Mouse (Mus musculus): Measurements from ENCODE around the gene Col11a2.

Gene Col11a2

DNA sequence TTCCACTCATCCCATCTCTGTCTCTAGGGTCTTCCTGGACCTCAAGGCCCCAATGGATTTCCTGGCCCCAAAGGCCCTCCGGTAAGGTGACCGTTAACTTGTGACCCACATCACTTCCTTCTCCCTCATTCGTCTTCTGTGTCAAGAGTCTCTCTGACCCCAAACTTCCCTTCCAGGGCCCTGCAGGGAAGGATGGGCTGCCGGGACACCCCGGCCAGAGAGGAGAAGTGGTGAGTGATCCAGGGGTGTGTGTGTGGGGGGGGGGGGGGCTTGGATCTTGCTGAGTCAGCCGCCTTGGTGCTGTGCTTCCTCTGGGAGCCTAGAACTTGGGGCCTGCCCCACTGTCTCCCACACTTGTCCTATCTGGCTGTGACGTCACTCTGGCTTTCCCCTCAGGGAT, 18.0 kb downstream of the Col11a2 start:
- no peak for DNase-seq (ENCODE audit: low spot score in 2 of 2)

DNA sequence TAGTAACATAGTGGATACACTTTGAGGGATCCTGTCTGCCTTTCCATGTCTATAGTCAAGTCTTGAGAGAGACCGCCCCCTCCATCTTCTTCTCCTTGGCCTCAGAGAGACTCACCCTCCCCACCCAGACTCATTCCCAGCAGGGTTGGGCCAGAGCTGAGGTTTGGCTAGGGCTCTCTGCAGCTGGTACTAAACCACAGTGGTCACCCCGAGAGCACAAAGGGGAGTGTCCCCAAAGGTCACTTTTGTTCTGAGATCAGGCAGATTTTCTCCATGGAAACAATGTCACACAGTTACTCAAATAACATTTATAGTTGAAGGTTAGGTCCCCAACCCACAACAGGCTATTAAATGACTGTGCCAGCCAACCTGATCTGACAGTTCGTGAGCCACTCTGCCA, 29.6 kb downstream of the Col11a2 start:
- no peak for DNase-seq (ENCODE audit: low spot score in 2 of 2)

DNA sequence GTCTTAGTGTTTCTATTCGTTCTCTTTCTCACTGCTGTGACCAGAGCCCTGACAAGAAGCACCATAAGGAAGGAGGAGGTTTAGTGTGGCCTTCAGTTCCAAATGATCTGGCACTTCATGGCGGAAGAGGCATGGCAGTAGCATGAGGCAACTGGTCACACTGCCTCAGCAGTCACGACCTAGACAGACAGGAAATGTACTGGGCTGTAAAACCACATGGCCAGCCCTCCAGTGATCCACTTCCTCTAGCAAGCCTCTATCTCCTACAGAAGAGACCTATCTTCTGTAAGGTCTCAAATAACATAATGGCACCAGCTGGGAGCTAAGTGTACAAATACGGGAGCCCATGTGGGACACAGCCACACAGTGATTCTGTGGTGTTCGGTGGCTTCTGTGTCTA, 32.9 kb downstream of the Col11a2 start:
- no peak for DNase-seq (ENCODE audit: low spot score in 2 of 2)

DNA sequence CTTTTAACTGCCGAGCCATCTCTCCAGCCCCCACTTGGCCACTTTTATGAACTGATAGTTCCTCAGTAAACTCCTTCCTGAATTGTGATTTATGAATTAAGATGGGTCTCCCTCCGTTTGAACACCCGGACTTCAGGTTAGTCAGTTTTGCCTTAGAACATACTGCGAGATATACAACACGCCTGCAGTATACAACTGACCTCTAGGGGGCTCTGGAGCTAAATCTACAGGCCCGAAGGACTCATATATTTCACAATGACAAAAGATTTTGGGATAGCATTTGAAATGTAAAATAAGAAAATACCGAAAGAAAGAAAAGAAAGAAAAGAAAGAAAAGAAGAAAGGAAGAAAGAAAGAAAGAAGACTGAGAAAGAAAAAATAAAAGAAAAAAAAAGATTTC, 36.0 kb downstream of the Col11a2 start:
- DNase-seq (ENCODE audit: low spot score in 2 of 2) = peak in 1 of 2 experiments; percentile 64

DNA sequence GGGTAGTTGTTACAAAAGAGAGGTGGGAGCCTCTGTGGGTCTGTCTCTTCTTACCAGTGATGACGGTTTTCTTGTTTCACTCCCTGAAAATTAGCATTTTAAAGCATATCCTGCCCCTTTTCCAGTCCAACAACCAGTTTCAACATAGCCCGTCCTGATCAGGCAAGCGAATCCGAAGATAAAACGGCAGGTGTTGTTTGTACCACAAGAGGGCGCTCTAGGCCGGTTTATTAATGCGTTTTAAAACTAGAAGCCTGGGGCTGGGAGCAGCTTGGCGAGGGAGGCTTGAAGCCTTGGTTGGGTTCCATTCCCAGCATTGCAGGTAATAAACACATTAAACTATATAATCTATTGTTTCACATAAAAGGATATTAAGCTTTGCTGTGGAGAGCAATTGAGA, 38.3 kb downstream of the Col11a2 start:
- DNase-seq (ENCODE audit: low spot score in 2 of 2) = peak in 1 of 2 experiments; percentile 60

DNA sequence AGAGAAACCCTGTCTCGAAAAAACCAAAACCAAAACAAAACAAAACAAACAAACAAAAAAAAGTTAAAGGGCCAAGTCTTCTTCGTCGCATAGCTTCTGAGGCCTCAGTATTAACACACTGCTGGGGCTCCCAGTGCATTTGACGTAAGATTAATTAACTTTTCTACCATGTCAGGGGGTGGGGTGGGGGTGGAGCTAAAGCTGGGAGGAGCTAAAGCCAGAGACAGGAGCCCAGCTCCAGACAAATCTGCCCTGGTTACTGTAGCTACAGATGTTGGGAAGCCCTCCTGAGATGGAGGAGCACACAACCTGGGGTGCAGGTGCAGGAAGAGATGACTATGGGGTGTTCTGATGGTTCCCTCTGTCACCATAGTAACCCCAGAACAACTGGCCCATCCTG, 38.9 kb downstream of the Col11a2 start:
- DNase-seq (ENCODE audit: low spot score in 2 of 2) = no peak

DNA sequence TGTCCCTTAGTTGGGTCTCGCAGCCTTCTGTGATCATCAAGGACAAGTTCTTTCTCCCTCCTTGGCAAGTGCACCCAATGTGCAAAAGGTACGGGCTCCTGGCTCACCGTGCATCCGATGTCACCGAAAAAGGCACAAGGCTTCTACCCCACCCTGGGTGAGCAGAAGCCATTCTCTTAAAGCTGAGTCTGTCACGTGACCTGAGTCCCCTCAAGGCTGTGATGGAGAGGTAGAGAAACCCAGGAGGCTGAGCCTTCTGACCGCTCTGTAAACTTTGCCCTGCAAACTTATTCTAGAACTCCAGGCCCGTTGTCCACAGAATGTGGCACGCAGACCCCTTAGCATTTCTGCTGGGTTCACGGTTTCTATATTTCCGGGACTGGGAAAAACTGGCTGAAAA, 39.8 kb downstream of the Col11a2 start:
- DNase-seq (ENCODE audit: low spot score in 2 of 2) = no peak

DNA sequence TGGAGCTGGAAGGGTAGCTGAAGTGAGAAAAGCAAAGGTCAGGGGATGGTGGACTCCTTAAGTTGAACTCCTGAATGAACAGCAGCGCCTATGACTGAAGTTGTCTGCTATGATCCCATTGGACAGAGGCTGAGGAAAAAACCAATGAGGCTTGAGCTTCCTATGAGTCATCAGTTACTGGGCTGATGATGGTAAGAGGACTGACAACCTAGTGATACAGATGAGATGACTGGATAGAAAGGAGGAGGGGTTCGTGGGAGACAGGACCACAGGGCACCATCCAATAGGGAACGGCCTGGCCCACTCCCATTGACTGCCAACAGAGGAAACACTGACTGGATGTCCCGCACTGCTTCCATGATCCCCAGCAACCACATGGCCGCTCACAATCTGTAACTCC, 40.4 kb downstream of the Col11a2 start:
- DNase-seq (ENCODE audit: low spot score in 2 of 2) = no peak

DNA sequence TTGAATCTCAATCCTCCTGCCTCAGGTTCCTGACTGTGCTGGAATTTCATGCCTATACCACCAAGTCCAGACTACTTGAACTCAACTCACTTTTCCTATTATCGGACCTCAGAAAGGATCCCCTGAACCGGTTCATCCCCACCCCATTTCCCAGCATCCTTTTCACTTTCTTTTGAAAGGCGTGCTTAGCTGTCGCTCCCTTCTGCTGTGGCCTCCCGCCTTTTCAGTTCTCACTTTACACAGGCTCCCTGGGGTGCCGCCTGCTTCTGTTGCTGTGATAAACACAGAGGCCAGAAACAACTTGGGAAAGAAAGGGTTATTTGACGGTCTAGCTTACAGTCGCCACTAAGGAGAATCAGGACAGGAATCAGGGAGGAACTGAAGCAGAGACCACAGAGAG, 43.9 kb downstream of the Col11a2 start:
- DNase-seq (ENCODE audit: low spot score in 2 of 2) = no peak

DNA sequence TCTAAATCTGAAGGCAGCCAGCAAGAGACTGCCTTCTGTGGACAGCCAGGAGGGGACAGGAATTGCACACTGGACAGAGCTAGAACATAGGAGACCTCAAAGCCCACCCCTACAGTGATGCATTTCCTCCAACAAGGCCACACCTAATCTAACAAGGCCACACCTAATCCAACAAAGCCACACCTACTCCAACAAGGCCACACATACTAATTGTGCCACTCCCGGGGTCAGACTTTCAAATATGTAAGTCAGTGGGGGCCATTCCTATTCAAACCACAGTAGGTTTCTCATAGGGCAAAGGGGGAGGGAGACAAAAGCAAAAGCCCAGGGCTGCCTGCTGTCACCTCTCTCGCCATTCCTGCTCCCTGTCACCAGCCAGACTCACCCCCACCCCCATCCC, 48.1 kb downstream of the Col11a2 start:
- DNase-seq (ENCODE audit: low spot score in 2 of 2) = no peak

DNA sequence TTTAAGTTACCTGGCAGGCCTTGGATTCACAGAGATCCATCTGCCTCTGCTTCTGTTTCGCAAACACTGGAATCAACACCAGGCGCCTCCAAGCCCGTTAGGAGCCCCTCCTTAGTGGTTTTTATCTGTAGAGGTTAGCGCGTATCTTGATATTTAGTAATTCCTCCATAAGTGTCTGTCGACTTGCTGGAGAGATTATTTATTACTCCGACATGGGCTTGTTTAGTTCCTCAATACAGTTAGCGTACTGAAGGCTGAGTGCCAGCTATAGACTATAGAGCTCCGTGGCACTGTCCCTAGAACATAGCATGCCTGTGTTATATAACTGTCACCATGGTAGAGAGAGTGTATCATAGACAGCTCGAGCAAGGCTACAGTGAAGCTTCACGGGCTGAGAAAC, 48.9 kb downstream of the Col11a2 start:
- DNase-seq (ENCODE audit: low spot score in 2 of 2) = no peak

DNA sequence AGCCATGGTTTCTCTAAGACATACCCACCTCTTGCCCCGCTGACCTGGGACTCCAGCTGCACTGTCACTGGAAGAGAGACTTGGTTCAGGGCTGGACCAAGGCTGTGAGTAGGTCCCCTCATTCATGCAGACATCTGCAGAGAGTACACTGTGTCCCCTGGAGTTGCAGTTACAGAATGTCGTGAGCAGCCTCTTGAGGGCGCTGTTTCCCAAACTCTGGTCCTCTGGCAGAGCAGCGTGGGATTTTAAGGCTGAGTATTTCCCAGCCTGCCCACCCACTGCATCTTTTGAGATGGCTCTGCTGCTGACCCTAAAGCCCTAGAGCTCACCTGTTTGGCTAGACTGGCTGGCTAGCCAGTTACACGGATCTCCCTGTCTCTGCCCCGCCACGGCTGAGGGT, 51.7 kb downstream of the Col11a2 start:
- no peak for DNase-seq (ENCODE audit: low spot score in 2 of 2)

DNA sequence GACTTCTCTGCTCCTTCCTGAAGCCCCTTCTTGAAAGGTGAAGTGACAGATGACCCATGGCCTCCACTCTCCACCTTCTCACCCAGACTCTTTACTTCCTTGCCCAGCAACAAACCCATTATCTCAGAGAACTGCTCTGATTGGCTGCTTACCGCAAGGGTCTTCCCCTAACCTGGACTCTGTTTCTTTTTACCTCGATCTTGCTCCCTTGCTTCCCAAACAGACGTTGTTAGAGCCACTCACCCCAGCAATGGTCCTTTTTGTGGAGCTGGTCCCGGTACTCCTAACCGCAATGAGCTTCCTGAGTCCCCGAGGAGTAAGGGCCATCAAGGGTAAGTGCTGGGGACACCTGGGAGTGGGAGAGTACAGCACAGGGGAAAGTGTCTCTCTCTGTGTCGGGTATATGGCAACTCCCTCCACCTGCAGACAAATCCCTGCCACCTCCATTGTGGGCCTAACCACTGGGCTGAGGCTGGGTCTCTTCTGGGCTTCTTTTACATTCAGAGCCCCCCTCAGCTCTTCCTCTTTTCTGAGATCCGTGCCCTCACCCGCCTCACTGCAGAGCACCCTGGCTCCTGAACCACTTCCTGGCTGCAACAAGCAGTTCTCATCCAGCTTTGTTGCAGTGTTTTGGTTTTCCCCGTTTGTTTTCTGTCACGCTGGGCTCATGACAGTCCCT, 53.1 kb downstream of the Col11a2 start, which contains the start of gene H2-Oa:
Gene H2-Oa, plus strand, starts transcription at position 144 of the 679 bp plus-strand sequence.
- no peak for DNase-seq (ENCODE audit: low spot score in 2 of 2)

DNA sequence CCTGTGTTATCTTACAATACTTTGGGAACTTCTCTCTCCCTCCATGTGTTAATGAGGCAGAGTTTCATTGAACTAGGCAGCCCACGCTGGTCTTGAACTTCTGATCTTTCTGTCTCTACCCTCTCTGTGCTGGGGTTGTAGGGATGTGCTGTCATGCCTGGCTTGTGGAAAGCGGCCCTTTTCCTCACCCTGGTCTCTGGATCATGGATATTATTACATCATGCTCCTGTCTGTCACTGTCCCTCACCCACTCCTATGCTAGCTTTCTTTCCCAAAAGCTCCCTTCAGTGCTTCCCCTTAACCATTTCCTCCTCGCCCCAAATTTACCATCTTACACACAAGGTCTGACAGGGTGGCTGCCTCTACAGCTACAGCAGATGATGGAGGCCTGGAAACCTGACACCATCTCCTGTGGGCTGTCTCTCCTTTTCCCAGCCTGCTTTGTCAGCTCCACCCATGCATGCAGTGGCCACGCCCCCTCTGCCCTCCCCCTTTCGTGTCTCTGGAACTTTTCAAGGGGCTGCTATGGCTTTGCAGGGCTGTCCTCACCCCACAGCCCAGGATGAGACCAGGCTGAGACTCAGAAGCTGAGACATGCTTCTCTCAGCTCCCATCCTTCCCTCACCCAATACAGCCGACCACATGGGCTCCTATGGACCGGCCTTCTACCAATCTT, 54.1 kb downstream of the Col11a2 start:
- no peak for DNase-seq (ENCODE audit: low spot score in 2 of 2)

DNA sequence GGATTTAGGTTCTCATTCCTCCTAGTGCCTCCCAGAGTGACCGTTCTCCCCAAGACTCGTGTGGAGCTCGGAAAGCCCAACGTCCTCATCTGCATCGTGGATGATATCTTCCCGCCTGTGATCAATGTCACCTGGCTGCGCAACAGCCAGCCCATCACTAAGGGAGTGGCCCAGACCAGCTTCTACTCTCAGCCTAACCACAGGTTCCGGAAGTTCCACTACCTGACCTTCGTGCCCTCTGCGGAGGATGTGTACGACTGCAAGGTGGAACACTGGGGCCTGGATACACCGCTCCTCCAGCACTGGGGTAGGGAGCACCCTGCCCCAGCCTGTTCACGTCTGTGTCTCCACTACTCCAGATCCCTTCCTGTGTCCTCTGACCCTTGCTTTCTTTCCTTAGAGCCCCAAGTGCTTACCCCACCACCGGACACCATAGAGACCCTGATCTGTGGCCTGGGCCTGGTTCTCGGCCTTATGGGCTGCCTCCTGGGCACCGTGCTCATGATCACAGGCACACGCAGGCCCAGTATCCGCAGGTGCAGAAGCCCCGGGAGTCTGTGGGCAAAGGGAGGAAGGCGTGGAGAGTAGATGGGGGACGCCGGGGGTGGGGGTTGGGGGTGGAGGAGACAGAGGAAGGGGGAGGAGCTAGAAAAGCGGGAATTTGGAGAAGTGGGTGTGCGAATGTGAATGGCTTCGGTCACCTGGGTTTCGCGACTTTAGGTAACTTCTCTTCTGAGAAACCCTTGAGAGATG, 55.2 kb downstream of the Col11a2 start:
- no peak for DNase-seq (ENCODE audit: low spot score in 2 of 2)

DNA sequence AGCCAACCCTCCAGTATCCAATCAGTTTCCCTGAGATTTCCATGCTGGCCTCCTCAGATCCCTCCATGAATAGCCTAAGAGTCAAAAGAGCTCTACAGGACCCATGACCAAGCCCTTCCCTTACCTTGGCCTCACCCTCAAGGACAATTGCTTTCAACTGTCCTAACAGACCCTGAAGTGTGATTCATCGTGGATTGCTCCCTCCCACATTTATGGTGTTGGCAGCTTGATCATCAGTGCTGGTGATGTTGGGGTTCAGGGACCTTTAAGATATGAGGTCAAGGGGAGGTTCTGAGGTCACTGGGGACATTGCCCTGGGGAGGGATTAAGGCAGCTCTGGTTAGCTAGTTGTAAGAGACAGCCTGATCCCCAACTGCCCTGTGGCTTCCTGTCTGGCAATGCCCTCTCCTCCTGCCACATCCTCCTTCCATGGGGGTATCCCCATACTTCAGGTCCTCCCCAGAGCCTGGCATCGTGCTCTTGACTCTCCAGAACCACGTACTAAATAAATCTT, 57.3 kb downstream of the Col11a2 start:
- DNase-seq (ENCODE audit: low spot score in 2 of 2) = no peak

DNA sequence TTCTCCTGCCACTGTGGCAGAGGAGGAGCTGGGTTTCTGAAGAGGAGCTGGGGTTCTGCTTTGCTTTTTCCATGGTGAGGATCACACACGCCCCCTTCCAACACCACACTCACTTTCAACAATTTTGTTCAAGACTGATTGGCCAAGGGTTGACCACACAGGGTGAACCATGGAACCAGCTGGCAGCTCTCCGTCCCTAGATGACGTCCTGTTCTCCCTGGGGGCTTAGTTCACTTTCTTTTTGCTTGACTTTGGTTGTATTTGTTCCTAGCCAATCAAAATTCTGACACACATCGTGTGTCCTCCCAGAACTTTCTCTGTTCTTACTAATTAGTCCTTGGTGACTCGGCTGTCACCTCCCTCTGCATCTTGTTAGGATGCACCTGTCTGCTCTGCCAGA, 58.0 kb downstream of the Col11a2 start:
- no peak for DNase-seq (ENCODE audit: low spot score in 2 of 2)

DNA sequence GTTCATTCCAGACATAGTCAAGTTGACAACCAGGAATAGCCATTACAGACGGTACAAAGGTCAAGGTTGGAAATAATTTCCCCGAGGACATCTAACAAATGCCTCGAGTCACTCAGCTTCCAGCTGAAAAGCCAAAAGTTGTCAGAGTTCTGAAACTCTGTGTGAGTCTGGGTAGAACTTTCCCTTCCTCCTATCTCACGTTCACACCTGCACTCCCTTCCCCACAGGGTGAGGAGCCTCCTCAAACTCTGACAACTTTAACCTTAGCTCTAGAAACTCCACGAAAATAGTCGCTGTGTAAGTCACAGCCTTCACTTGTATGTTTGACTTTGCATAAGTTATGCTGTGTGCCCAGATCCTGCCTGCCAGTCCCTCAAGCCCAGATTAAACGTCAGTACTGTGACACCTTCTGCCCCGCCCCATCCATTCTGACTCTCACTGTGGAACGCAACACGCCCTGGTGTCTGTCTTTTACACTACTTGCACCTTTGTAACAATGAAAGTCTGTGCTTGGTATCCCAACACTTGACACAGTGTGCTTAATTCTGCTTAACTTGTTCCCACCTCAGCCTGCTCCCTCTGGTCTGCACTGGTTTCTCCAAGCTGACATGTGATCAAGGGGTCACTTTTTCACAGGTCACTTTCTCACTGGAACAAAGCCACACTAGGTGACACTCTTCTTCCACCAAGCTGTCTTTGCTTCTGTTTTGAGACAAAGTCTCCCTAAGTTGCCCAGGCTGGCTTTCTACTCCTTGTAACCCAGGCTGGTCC, 59.7 kb downstream of the Col11a2 start:
- no peak for DNase-seq (ENCODE audit: low spot score in 2 of 2)

DNA sequence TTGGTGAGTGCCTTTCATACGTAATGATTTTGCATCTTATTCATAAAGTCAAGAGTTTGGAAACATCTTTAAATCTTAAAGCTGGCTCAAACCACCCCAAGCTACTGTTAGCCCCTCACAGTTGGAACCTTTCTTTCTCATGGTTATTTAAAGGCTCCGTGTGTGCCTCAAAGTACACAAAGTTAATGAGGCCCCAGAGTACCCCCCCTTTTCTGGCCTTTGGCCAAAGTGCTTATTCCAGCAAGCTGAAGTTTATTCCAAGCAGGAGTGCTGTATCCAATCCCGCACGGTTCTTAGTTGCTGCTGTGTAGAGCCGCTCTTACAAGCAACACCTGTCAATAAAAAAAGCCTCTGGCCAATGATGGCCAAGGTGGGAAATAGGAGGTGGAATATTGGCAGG, 60.3 kb downstream of the Col11a2 start:
- no peak for DNase-seq (ENCODE audit: low spot score in 2 of 2)

DNA sequence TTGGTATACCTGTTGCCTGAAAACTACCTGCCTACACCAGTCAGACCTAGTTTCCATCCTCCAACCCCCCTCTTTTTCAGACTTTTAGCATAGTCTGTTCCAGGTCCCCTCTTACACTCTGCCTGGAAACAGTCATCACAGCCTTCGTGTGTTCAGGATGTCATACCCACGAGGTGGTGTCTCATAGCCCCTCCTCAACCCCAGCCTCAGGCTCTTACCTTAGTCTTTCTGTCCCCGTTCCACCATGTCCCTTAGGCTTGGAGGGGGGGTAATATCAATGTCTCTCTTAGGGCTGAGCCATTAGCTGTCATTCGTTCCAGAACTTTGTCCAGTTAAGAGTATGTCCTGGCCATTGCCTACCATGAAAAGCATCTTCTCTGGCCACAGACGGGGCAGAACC, 61.9 kb downstream of the Col11a2 start:
- DNase-seq (ENCODE audit: low spot score in 2 of 2) = no peak

DNA sequence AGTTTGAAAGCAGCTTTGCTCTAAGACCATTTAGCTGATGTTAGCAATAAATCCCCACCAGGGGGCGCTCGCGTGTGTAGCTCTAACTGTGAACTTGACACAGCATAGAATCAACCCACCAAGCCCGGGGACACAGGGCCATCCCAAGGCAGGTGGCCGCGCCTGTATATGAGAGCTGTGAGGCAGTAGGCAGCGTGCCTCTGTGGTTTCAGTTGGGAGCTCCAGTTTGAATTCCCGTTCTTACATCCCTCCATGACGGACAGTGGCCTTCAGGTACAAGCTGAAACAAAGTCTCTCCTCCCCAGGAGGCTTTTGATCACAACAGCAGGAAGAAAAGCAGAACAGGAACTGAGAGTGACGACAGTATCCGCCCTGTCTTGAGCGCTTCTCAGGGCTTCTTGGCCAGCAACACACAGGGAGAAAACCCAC, 62.4 kb downstream of the Col11a2 start:
- peak; percentile 80 to 88 for DNase-seq (ENCODE audit: low spot score in 2 of 2)

DNA sequence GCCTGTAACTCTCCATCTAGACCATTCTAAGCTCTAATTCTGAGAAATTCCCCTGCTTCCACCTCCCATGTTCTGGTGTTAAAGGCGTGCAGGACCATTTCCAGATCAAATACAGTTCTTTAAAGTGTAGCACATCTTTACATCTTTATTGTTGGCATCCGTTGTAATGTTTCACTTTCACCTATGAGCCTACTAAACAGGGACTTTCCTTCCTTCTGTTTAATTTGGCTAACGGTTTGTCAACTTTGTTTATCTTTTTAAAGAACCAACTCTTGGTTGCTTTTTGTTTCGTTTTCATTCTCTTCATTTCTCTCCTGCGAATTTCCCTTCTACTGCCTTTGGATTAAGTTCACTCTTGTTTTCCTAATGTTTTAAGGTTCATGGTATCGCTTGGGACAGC, 63.6 kb downstream of the Col11a2 start:
- no peak for DNase-seq (ENCODE audit: low spot score in 2 of 2)
